Mouse (Mus musculus) forebrain, embryonic 15.5 days (tissue): ENCODE results near the gene Creb5. TPM values are rescaled to one million over a fixed set of nuclear protein-coding genes. Genes with fewer than 3 reads are reported as not detected.
A peak's percentile ranks its signal among the peaks of the same experiment; 100 is the strongest.

Experiments
- ATAC-seq: fragments of 200-750 bp; cut with Nextera tagmentation; replicated peaks from 2 replicates; pipeline ENCODE4 v1.8.0; 2017; ENCODE audit warnings: mild to moderate bottlenecking, moderate TSS enrichment, moderate library complexity
- H3K27ac ChIP-seq: fragments of 300-500 bp; sonication (generic); replicated peaks from 2 replicates; pipeline ENCODE4 v1.5.1; 2015; ENCODE audit warnings: mild to moderate bottlenecking, inconsistent platforms
- H3K27me3 ChIP-seq: fragments of 300-500 bp; sonication (generic); 2 replicates; pipeline ENCODE4 v1.6.1; 2015; ENCODE audit warnings: inconsistent platforms
- H3K36me3 ChIP-seq: fragments of 300-500 bp; sonication (generic); 2 replicates; pipeline ENCODE4 v1.6.1; 2015; ENCODE audit warnings: mild to moderate bottlenecking, inconsistent platforms
- H3K4me1 ChIP-seq: fragments of 300-500 bp; sonication (generic); 2 replicates; pipeline ENCODE4 v1.6.1; 2015; ENCODE audit warnings: inconsistent platforms
- H3K4me2 ChIP-seq: fragments of 300-500 bp; sonication (generic); replicated peaks from 2 replicates; pipeline ENCODE4 v1.6.1; 2015; ENCODE audit warnings: mild to moderate bottlenecking, inconsistent platforms
- H3K4me3 ChIP-seq: fragments of 300-500 bp; sonication (generic); 2 replicates; pipeline ENCODE4 v1.5.1; 2015; ENCODE audit warnings: mild to moderate bottlenecking, inconsistent platforms
- H3K9ac ChIP-seq: fragments of 300-500 bp; sonication (generic); replicated peaks from 2 replicates; pipeline ENCODE4 v1.6.1; 2015; ENCODE audit warnings: mild to moderate bottlenecking, inconsistent platforms
- H3K9me3 ChIP-seq: fragments of 300-500 bp; sonication (generic); 2 replicates; pipeline ENCODE4 v1.6.1; 2016; ENCODE audit warnings: inconsistent platforms
- WGBS: fragments of 180-500 bp; shearing (Covaris S2); methylation state at CpG from one replicate; pipeline ENCODE4 v1.1.7; 2015; ENCODE audit warnings: mixed read lengths; 5-methylcytosine and 5-hydroxymethylcytosine counted together
- polyA plus RNA-seq: library from polyadenylated mRNA; unstranded; fragments of >200 nt; fragmentation: Nextera tagmentation; extraction: Ambion mirVana; gene quantifications from 2 replicates; pipeline ENCODE4 v1.2.1, GENCODE M21; 2015

The Creb5 gene
- polyA plus RNA-seq, 1 experiment from 2014 or later = 14.5 TPM

- WGBS = 55% methylated on average over 14 of the region's 14 CpGs
- Histone ChIP-seq H3K36me3 (no peaks in the 10 kb centered on the region), H3K4me3 (no peak overlapping the region), H3K27ac (no peak overlapping the region), H3K9me3 (no peaks in the 10 kb centered on the region), H3K9ac (no peak overlapping the region), H3K27me3 (no peaks in the 10 kb centered on the region), H3K4me2 (no peak overlapping the region), H3K4me1 (peaks cover 6% of the 10 kb centered on the region; the same call in 1 of the 2 replicates)
- ATAC-seq = no peak
Observed at GRCm38 (mm10) chr6:53709694-53710442, 422.8 kb downstream of the Creb5 start.

GRCm38 (mm10) chr6:53710560-53710959 lies 423.5 kb downstream of the Creb5 start:
- no peak for ATAC-seq
- H3K4me2 ChIP-seq = no peak overlapping the region
- H3K9ac ChIP-seq = no peak overlapping the region
- no peak overlapping the region for H3K4me3 ChIP-seq
- H3K27me3 ChIP-seq = no peaks in the 10 kb centered on the region
- 93% methylated on average over 5 of the region's 5 CpGs for WGBS
- H3K36me3 ChIP-seq = no peaks in the 10 kb centered on the region
- no peaks in the 10 kb centered on the region for H3K9me3 ChIP-seq
- peaks cover 6% of the 10 kb centered on the region; the same call in 1 of the 2 replicates for H3K4me1 ChIP-seq
- no peak overlapping the region for H3K27ac ChIP-seq

- no peak overlapping the region for H3K27ac ChIP-seq
- ATAC-seq = no peak
- H3K9me3 ChIP-seq = no peaks in the 10 kb centered on the region
- no peaks in the 10 kb centered on the region for H3K27me3 ChIP-seq
- WGBS = 70% methylated on average over 9 of the region's 9 CpGs
- no peak overlapping the region for H3K4me2 ChIP-seq
- no peak overlapping the region for H3K4me3 ChIP-seq
- no peaks in the 10 kb centered on the region for H3K36me3 ChIP-seq
- H3K9ac ChIP-seq = no peak overlapping the region
- H3K4me1 ChIP-seq = peaks cover 6% of the 10 kb centered on the region; the same call in 1 of the 2 replicates
Observed at GRCm38 (mm10) chr6:53713152-53713551, 426.1 kb downstream of the Creb5 start.

- no peaks in the 10 kb centered on the region for H3K4me1 ChIP-seq
- no peaks in the 10 kb centered on the region for H3K9me3 ChIP-seq
- H3K27ac ChIP-seq = no peak overlapping the region
- no peaks in the 10 kb centered on the region for H3K27me3 ChIP-seq
- no peak for ATAC-seq
- 94% methylated on average over 9 of the region's 9 CpGs for WGBS
- H3K4me3 ChIP-seq = no peak overlapping the region
- no peak overlapping the region for H3K4me2 ChIP-seq
- no peak overlapping the region for H3K9ac ChIP-seq
- H3K36me3 ChIP-seq = no peaks in the 10 kb centered on the region
Observed at GRCm38 (mm10) chr6:53714908-53715321, 427.8 kb downstream of the Creb5 start.

GRCm38 (mm10) chr6:53716013-53716412 lies 428.9 kb downstream of the Creb5 start:
- 87% methylated on average over 9 of the region's 9 CpGs for WGBS
- Histone ChIP-seq H3K9me3 (no peaks in the 10 kb centered on the region), H3K4me1 (no peaks in the 10 kb centered on the region), H3K9ac (no peak overlapping the region), H3K36me3 (no peaks in the 10 kb centered on the region), H3K4me2 (no peak overlapping the region), H3K4me3 (no peak overlapping the region), H3K27me3 (no peaks in the 10 kb centered on the region), H3K27ac (no peak overlapping the region)
- no peak for ATAC-seq

GRCm38 (mm10) chr6:53720009-53720408 lies 432.9 kb downstream of the Creb5 start:
- WGBS = 91% methylated on average over 3 of the region's 3 CpGs
- no peaks in the 10 kb centered on the region for H3K27me3 ChIP-seq
- H3K9me3 ChIP-seq = no peaks in the 10 kb centered on the region
- no peaks in the 10 kb centered on the region for H3K4me1 ChIP-seq
- H3K4me3 ChIP-seq = no peak overlapping the region
- no peak overlapping the region for H3K27ac ChIP-seq
- no peaks in the 10 kb centered on the region for H3K36me3 ChIP-seq
- no peak for ATAC-seq
- H3K9ac ChIP-seq = no peak overlapping the region
- H3K4me2 ChIP-seq = no peak overlapping the region

- Histone ChIP-seq H3K4me2 (no peak overlapping the region), H3K9ac (no peak overlapping the region), H3K27me3 (no peaks in the 10 kb centered on the region), H3K9me3 (no peaks in the 10 kb centered on the region), H3K4me3 (no peak overlapping the region), H3K27ac (no peak overlapping the region), H3K36me3 (no peaks in the 10 kb centered on the region), H3K4me1 (no peaks in the 10 kb centered on the region)
- peak; percentile 61; the same call in 1 of the 2 replicates for ATAC-seq
- 9% methylated on average over 9 of the region's 9 CpGs for WGBS
Observed at GRCm38 (mm10) chr6:53721595-53721994, 434.5 kb downstream of the Creb5 start.

GRCm38 (mm10) chr6:53722694-53723093 lies 435.6 kb downstream of the Creb5 start:
- ATAC-seq = no peak
- WGBS = 92% methylated on average over 4 of the region's 4 CpGs
- Histone ChIP-seq H3K4me2 (no peak overlapping the region), H3K9me3 (no peaks in the 10 kb centered on the region), H3K27ac (no peak overlapping the region), H3K27me3 (no peaks in the 10 kb centered on the region), H3K4me3 (no peak overlapping the region), H3K9ac (no peak overlapping the region), H3K36me3 (no peaks in the 10 kb centered on the region), H3K4me1 (no peaks in the 10 kb centered on the region)

GRCm38 (mm10) chr6:53730487-53730886 lies 443.4 kb downstream of the Creb5 start:
- peaks cover 13% of the 10 kb centered on the region for H3K4me1 ChIP-seq
- no peaks in the 10 kb centered on the region for H3K27me3 ChIP-seq
- H3K27ac ChIP-seq = peak overlapping the region; percentile 51
- peak; percentile 58; the same call in 1 of the 2 replicates for ATAC-seq
- no peak overlapping the region for H3K9ac ChIP-seq
- 32% methylated on average over 7 of the region's 7 CpGs for WGBS
- no peak overlapping the region for H3K4me3 ChIP-seq
- peak overlapping the region; percentile 18; the same call in 1 of the 2 replicates for H3K4me2 ChIP-seq
- no peaks in the 10 kb centered on the region for H3K36me3 ChIP-seq
- H3K9me3 ChIP-seq = no peaks in the 10 kb centered on the region

- WGBS = 38% methylated on average over 5 of the region's 5 CpGs
- ATAC-seq = no peak
- peak overlapping the region; percentile 51 for H3K27ac ChIP-seq
- H3K4me2 ChIP-seq = peak overlapping the region; percentile 18; the same call in 1 of the 2 replicates
- peaks cover 13% of the 10 kb centered on the region for H3K4me1 ChIP-seq
- H3K4me3 ChIP-seq = no peak overlapping the region
- H3K36me3 ChIP-seq = no peaks in the 10 kb centered on the region
- no peak overlapping the region for H3K9ac ChIP-seq
- no peaks in the 10 kb centered on the region for H3K27me3 ChIP-seq
- H3K9me3 ChIP-seq = no peaks in the 10 kb centered on the region
Observed at GRCm38 (mm10) chr6:53730996-53731485, 444.0 kb downstream of the Creb5 start.

- Histone ChIP-seq H3K27ac (no peak overlapping the region), H3K9ac (no peak overlapping the region), H3K4me1 (peaks cover 13% of the 10 kb centered on the region), H3K27me3 (no peaks in the 10 kb centered on the region), H3K4me2 (no peak overlapping the region), H3K9me3 (no peaks in the 10 kb centered on the region), H3K36me3 (no peaks in the 10 kb centered on the region), H3K4me3 (no peak overlapping the region)
- ATAC-seq = no peak
- 88% methylated on average over 1 of the region's 1 CpGs for WGBS
Observed at GRCm38 (mm10) chr6:53733546-53733945, 446.5 kb downstream of the Creb5 start.

GRCm38 (mm10) chr6:53733999-53734398 lies 446.9 kb downstream of the Creb5 start:
- no peak overlapping the region for H3K4me2 ChIP-seq
- H3K27ac ChIP-seq = no peak overlapping the region
- no peaks in the 10 kb centered on the region for H3K9me3 ChIP-seq
- H3K4me3 ChIP-seq = no peak overlapping the region
- H3K9ac ChIP-seq = no peak overlapping the region
- ATAC-seq = no peak
- 46% methylated on average over 4 of the region's 4 CpGs for WGBS
- no peaks in the 10 kb centered on the region for H3K27me3 ChIP-seq
- peaks cover 13% of the 10 kb centered on the region for H3K4me1 ChIP-seq
- no peaks in the 10 kb centered on the region for H3K36me3 ChIP-seq
